ENCODE assay signal across 17 mouse cellular contexts in the genomic region with DNA sequence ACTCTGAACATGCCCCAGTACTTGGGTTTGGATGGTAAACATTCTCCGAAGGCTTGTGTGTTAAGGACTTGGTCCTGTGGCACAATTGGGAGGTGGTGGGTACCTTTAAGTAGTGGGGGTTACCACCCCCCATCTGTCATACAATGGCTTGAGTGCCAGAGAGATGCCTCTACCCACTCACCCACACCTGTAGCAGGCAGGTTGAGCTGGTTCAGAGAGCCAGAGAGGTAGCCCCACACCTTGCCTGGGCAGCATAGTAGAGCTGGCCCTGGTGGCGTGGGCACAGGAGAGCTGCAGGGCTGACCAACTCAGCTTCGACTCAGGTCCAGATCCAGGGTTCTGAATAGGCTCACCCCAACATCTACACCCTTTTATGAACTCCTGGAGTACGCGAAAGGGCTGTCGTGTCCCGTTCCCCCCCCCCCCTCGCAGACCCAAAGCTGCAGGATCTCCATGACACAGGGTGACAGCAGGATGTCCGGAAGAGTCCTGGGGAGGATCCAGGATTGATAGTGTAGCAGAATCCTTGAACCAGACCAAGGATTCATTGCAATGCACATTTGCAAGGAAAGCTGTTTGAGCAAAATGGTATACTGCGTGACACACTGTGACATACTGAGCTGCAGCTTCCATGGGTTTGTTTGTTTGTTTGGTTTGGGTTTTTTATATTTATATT.
"Had no signal": no experiment of that assay in that cellular context is flagged by ENCODE, and none has a peak within 500 bp of the region (broad histone marks: within the 10 kb centered on the region; RNA-seq: fewer than 3 reads in every experiment).

No protein-coding gene starts in this region.

- ATAC-seq: midbrain, embryonic 16.5 days had no signal

- H3K9me3 ChIP-seq: liver, embryonic 15.5 days; lung, embryonic 15.5 days; midbrain, embryonic 10.5 days; midbrain, embryonic 12.5 days; neural tube, embryonic 13.5 days; neural tube, embryonic 15.5 days; stomach, embryonic 15.5 days had no signal

- H3K27ac ChIP-seq: liver, embryonic 15.5 days; lung, embryonic 15.5 days; midbrain, embryonic 10.5 days; midbrain, embryonic 12.5 days; neural tube, embryonic 13.5 days; neural tube, embryonic 15.5 days; stomach, embryonic 15.5 days; stomach, postnatal 0 days had no signal

- DNase-seq: lung, adult 18-20 months; lung, postnatal 10 days; midbrain, embryonic 14.5 days; right cerebral cortex, postnatal 14 days; thymus, adult 2 months; thymus, postnatal 25 days; thymus, postnatal 4 days had no signal

- H3K4me3 ChIP-seq: liver, embryonic 15.5 days; lung, embryonic 15.5 days; midbrain, embryonic 10.5 days; midbrain, embryonic 12.5 days; myocyte; neural tube, embryonic 13.5 days; neural tube, embryonic 15.5 days; stomach, embryonic 15.5 days had no signal

- H3K27me3 ChIP-seq: liver, embryonic 15.5 days; lung, embryonic 15.5 days; midbrain, embryonic 12.5 days; neural tube, embryonic 13.5 days; neural tube, embryonic 15.5 days; stomach, embryonic 15.5 days had no signal

- H3K4me2 ChIP-seq: liver, embryonic 15.5 days; lung, embryonic 15.5 days; midbrain, embryonic 12.5 days; neural tube, embryonic 13.5 days; neural tube, embryonic 15.5 days; stomach, embryonic 15.5 days had no signal

- H3K9ac ChIP-seq: liver, embryonic 15.5 days; lung, embryonic 15.5 days; midbrain, embryonic 12.5 days; neural tube, embryonic 13.5 days; neural tube, embryonic 15.5 days; stomach, embryonic 15.5 days had no signal

- H3K4me1 ChIP-seq: neural tube, embryonic 15.5 days had no signal

- H3K36me3 ChIP-seq: liver, embryonic 15.5 days; lung, embryonic 15.5 days; midbrain, embryonic 10.5 days; midbrain, embryonic 12.5 days; neural tube, embryonic 13.5 days; neural tube, embryonic 15.5 days; stomach, embryonic 15.5 days had no signal
